Mouse (Mus musculus): Measurements from ENCODE around the gene Kcnj4. TPM values are rescaled to one million over a fixed set of nuclear protein-coding genes. Genes with fewer than 3 reads are reported as not detected.

The Kcnj4 gene
- polyA plus RNA-seq, 1 experiment = not detected

GRCm38 (mm10) chr15:79441331-79442256, 63.4 kb downstream of the Kcnj4 start:
- Histone ChIP-seq H3K27ac (ENCODE audit: insufficient read depth, low read depth, low read length) (peak overlapping the region; percentile 78), H3K4me1 (ENCODE audit: control insufficient read depth, insufficient read depth, low read length) (peaks cover 64% of the 10 kb centered on the region)

GRCm38 (mm10) chr15:79440651-79441330, 64.2 kb downstream of the Kcnj4 start:
- H3K4me1 ChIP-seq (ENCODE audit: control insufficient read depth, insufficient read depth, low read length) = peaks cover 66% of the 10 kb centered on the region
- H3K27ac ChIP-seq (ENCODE audit: insufficient read depth, low read depth, low read length) = peak overlapping the region; percentile 78
- H3K4me3 ChIP-seq (ENCODE audit: insufficient read depth, low read length) = peak overlapping the region; percentile 93
- TF ChIP-seq CTCF (IDR thresholded peaks at IDR 0.05; ENCODE audit: low read depth, low read length) (no peak), POLR2A (IDR thresholded peaks at IDR 0.05; ENCODE audit: borderline replicate concordance, low read depth, low read length) (no peak)

More at GRCm38 (mm10) chr15:79441331-79442256, 63.4 kb downstream of the Kcnj4 start:
- H3K4me3 ChIP-seq (ENCODE audit: insufficient read depth, low read length) = peak overlapping the region; percentile 93
- TF ChIP-seq POLR2A (IDR thresholded peaks at IDR 0.05; ENCODE audit: borderline replicate concordance, low read depth, low read length) = no peak
- TF ChIP-seq CTCF (IDR thresholded peaks at IDR 0.05; ENCODE audit: low read depth, low read length) = no peak

DNA sequence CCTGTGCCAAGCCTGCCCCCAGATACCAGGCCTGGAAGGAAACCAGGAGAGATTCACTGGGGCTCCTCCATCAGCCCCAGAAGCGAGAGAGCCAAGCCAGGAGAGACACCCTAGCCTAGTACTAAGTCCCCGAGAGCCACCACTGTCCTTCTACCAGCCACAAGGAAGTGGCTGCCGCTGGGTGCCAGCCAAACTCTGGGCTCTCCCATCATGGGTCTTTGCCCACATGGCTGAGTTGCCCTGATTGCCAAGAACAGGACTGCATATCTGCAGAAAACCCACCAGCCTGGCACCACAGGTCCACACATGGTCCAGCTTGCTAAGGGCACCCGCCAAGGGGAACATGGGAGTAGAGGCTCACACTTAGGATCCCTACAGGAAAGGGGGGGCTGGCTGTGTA, 64.8 kb downstream of the Kcnj4 start:
- Histone ChIP-seq H3K27ac (ENCODE audit: insufficient read depth, low read depth, low read length) (peak overlapping the region; percentile 63), H3K4me1 (ENCODE audit: control insufficient read depth, insufficient read depth, low read length) (peaks cover 68% of the 10 kb centered on the region), H3K4me3 (ENCODE audit: insufficient read depth, low read length) (peak overlapping the region; percentile 93)
- TF ChIP-seq CTCF (IDR thresholded peaks at IDR 0.05; ENCODE audit: low read depth, low read length) = no peak

DNA sequence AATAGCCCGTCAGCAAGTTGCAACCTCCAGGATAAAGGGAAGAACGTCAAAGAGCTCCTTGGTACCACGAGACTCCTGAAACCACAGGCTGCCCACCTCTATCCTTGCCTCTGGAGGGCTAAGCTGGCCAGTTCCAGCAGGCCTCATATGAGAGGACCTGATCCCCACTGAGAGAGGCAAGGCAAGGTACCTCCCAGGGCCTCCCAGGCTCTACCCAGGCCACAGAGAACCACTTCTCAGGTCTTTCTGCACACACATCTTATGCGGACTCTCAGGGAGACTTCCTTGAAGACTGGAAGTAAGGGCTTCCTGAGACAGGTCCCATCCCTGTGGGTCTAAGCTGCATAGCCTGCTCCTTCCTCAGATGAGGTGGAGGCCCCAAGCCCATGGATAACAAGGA, 65.7 kb downstream of the Kcnj4 start:
- H3K4me1 ChIP-seq (ENCODE audit: control insufficient read depth, insufficient read depth, low read length) = peaks cover 68% of the 10 kb centered on the region
- TF ChIP-seq CTCF (IDR thresholded peaks at IDR 0.05; ENCODE audit: low read depth, low read length) = no peak
- no peak for TF ChIP-seq POLR2A (IDR thresholded peaks at IDR 0.05; ENCODE audit: borderline replicate concordance, low read depth, low read length)
- no peak overlapping the region for H3K27ac ChIP-seq (ENCODE audit: insufficient read depth, low read depth, low read length)
- no peak overlapping the region for H3K4me3 ChIP-seq (ENCODE audit: insufficient read depth, low read length)

GRCm38 (mm10) chr15:79438816-79439215, 66.2 kb downstream of the Kcnj4 start:
- Histone ChIP-seq H3K4me3 (ENCODE audit: insufficient read depth, low read length) (no peak overlapping the region), H3K4me1 (ENCODE audit: control insufficient read depth, insufficient read depth, low read length) (peaks cover 64% of the 10 kb centered on the region), H3K27ac (ENCODE audit: insufficient read depth, low read depth, low read length) (no peak overlapping the region)
- TF ChIP-seq POLR2A (IDR thresholded peaks at IDR 0.05; ENCODE audit: borderline replicate concordance, low read depth, low read length) (no peak), CTCF (IDR thresholded peaks at IDR 0.05; ENCODE audit: low read depth, low read length) (no peak)

DNA sequence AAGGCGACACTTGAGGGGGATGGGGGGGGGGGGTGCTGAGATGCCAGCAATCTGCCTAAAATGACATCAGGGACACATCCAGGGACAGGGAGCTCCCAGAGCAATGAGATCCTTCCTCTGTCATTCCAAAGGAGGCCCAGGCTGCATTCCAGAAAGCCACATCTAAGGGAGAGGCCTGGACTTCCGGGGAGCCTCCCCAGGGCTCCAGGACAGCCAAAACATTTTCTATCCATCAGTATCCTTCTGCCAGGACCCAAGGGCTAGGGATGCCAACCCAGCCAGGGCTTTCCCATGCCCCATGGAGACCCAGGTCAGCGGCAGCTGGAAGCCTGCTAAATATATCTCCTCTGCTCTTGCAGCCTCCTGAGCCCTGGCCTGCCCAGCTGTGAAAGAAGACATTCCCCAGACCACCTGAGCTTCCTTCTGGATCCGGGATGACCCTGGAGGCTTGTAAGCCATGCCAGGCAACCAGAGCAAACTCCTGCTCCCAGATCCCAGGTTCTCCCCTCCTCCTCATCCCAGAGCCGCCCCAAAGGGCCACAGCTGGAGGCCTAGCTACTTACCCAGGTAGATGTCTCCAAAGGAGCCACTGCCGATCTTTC, 66.7 kb downstream of the Kcnj4 start:
- H3K4me1 ChIP-seq (ENCODE audit: control insufficient read depth, insufficient read depth, low read length) = peaks cover 59% of the 10 kb centered on the region
- no peak overlapping the region for H3K4me3 ChIP-seq (ENCODE audit: insufficient read depth, low read length)
- no peak overlapping the region for H3K27ac ChIP-seq (ENCODE audit: insufficient read depth, low read depth, low read length)
- TF ChIP-seq POLR2A (IDR thresholded peaks at IDR 0.05; ENCODE audit: borderline replicate concordance, low read depth, low read length) = no peak
- TF ChIP-seq CTCF (IDR thresholded peaks at IDR 0.05; ENCODE audit: low read depth, low read length) = no peak

DNA sequence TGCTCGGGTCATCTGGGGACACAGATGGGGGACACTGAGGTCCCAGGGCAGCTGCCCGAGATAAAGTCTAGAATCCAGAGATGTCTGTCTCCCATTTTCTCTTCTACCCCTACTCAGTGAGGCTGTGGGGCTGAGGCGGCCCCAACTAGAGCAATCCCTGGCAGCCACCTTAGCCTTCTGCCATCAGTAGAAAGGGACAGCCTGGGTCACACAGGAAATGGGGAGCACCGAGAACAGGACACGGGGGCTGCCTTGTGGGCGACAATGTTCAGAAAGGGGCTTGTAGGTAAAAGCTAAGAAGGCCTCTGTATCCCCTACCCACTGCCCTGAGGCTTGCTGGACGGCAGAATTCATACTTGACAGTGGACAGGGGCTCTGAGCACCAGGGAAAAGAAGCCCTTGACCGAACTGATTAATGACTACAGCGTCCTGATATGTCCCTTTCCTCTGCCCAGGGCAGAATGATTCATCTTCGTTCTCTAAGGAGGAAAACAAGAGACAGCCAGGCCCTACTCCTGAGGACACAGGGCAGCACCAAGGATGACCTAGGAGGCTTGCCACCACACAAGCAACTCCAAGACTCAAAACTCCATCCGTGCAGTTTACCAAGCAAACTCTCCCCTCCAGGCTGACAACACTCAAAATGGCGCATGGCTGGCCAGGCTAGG, 67.4 kb downstream of the Kcnj4 start:
- TF ChIP-seq POLR2A (IDR thresholded peaks at IDR 0.05; ENCODE audit: borderline replicate concordance, low read depth, low read length) (no peak), CTCF (IDR thresholded peaks at IDR 0.05; ENCODE audit: low read depth, low read length) (no peak)
- peaks cover 59% of the 10 kb centered on the region for H3K4me1 ChIP-seq (ENCODE audit: control insufficient read depth, insufficient read depth, low read length)
- no peak overlapping the region for H3K4me3 ChIP-seq (ENCODE audit: insufficient read depth, low read length)
- no peak overlapping the region for H3K27ac ChIP-seq (ENCODE audit: insufficient read depth, low read depth, low read length)

GRCm38 (mm10) chr15:79436481-79436921, 68.5 kb downstream of the Kcnj4 start:
- TF ChIP-seq POLR2A (IDR thresholded peaks at IDR 0.05; ENCODE audit: borderline replicate concordance, low read depth, low read length) = no peak
- no peak for TF ChIP-seq CTCF (IDR thresholded peaks at IDR 0.05; ENCODE audit: low read depth, low read length)
- H3K27ac ChIP-seq (ENCODE audit: insufficient read depth, low read depth, low read length) = no peak overlapping the region
- H3K4me1 ChIP-seq (ENCODE audit: control insufficient read depth, insufficient read depth, low read length) = peaks cover 64% of the 10 kb centered on the region
- H3K4me3 ChIP-seq (ENCODE audit: insufficient read depth, low read length) = no peak overlapping the region

DNA sequence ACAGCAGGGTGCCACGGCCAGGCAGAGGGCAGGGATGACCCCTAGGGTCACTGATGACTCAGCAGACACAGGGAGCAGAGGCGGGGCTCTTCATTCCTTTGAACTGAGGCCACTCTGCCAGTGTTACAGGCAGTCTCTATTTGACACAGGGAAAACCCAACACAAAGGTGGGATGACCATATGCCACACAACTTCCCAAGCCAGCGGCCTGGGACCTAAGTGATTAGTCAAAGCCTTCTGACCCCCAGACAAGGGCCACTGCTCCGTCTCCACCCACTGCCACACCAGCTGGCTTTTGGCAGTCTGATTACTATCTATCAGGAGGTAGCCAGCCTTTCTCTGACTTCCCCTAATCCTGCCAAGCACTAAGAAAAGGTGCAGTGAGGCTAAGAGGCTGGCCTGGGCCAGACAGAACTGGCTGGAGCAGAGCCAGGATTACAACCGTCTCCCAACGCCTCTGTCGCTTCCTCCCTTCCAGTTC, 69.8 kb downstream of the Kcnj4 start:
- TF ChIP-seq CTCF (IDR thresholded peaks at IDR 0.05; ENCODE audit: low read depth, low read length) (no peak), POLR2A (IDR thresholded peaks at IDR 0.05; ENCODE audit: borderline replicate concordance, low read depth, low read length) (no peak)
- Histone ChIP-seq H3K27ac (ENCODE audit: insufficient read depth, low read depth, low read length) (no peak overlapping the region; the same call in 1 of the 2 replicates), H3K4me1 (ENCODE audit: control insufficient read depth, insufficient read depth, low read length) (peaks cover 64% of the 10 kb centered on the region), H3K4me3 (ENCODE audit: insufficient read depth, low read length) (no peak overlapping the region)

Other genes with a start within 250 kb of the Kcnj4 start
- not detected in 2 replicates for gene Baiap2l2, start 219.7 kb downstream of the Kcnj4 start, polyA plus RNA-seq (2012; ENCODE audit: insufficient read depth, insufficient read length, missing spikeins)
- gene Pla2g6, start 176.9 kb downstream of the Kcnj4 start, polyA plus RNA-seq (2012; ENCODE audit: insufficient read depth, insufficient read length, missing spikeins) = 4.5 and 5.5 TPM in 2 replicates
- 0.90 and 1.5 TPM in 2 replicates for gene Maff, start 158.6 kb downstream of the Kcnj4 start, polyA plus RNA-seq (2012; ENCODE audit: insufficient read depth, insufficient read length, missing spikeins)
- 48.1 and 51.2 TPM in 2 replicates for gene Tmem184b, start 101.7 kb downstream of the Kcnj4 start, polyA plus RNA-seq (2012; ENCODE audit: insufficient read depth, insufficient read length, missing spikeins)
- 60.7 and 61.8 TPM in 2 replicates for gene Csnk1e, start 49.7 kb downstream of the Kcnj4 start, polyA plus RNA-seq (2012; ENCODE audit: insufficient read depth, insufficient read length, missing spikeins)
- gene Kdelr3, start 11.2 kb upstream of the Kcnj4 start, polyA plus RNA-seq (2012; ENCODE audit: insufficient read depth, insufficient read length, missing spikeins) = not detected in 2 replicates
- gene Ddx17, start 41.5 kb upstream of the Kcnj4 start, polyA plus RNA-seq (2012; ENCODE audit: insufficient read depth, insufficient read length, missing spikeins) = 212 and 228 TPM in 2 replicates
- gene Dmc1, start 99.9 kb upstream of the Kcnj4 start, polyA plus RNA-seq (2012; ENCODE audit: insufficient read depth, insufficient read length, missing spikeins) = 0.86 TPM in 1 of 2 replicates, not detected in the other
- gene Fam227a, start 153.7 kb upstream of the Kcnj4 start, polyA plus RNA-seq (2012; ENCODE audit: insufficient read depth, insufficient read length, missing spikeins) = 2.2 and 2.6 TPM in 2 replicates
- 12.5 and 14.7 TPM in 2 replicates for gene Cby1, start 154.0 kb upstream of the Kcnj4 start, polyA plus RNA-seq (2012; ENCODE audit: insufficient read depth, insufficient read length, missing spikeins)
- 129 and 135 TPM in 2 replicates for gene Tomm22, start 165.6 kb upstream of the Kcnj4 start, polyA plus RNA-seq (2012; ENCODE audit: insufficient read depth, insufficient read length, missing spikeins)
- gene Josd1, start 182.7 kb upstream of the Kcnj4 start, polyA plus RNA-seq (2012; ENCODE audit: insufficient read depth, insufficient read length, missing spikeins) = 20.2 and 21.0 TPM in 2 replicates
- 27.1 and 32.7 TPM in 2 replicates for gene Gtpbp1, start 185.6 kb upstream of the Kcnj4 start, polyA plus RNA-seq (2012; ENCODE audit: insufficient read depth, insufficient read length, missing spikeins)
- 57.1 and 63.2 TPM in 2 replicates for gene Sun2, start 237.3 kb upstream of the Kcnj4 start, polyA plus RNA-seq (2012; ENCODE audit: insufficient read depth, insufficient read length, missing spikeins)

Measured in bone marrow macrophage, adult 2 months (primary cell).